Mouse (Mus musculus): ENCODE data around the gene Grid2.

DNA sequence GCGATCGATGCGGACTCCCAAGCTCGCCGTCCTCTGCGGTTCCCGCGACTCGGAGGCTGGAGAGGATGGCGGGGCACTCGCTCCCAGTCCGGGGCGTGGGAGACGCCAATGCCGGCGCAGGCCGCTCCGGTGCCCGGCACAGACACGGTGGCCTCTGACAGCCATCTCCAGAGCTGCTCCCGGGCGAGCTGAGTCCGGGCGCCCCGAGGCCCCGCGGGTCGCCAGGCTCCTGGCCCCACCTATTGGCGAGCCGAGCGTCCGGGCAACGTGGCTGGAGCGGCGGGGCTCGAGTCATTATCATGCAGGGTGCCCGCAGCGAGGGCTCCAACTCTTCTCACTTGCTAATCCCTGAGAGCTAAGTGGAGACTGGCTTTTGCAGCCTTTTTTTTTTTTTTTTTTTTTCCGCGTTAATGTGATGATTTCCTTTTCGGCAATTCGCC lies 1.8 kb downstream of the Grid2 start:
- no peak for TF ChIP-seq CTCF (IDR thresholded peaks at IDR 0.05; ENCODE audit: borderline replicate concordance, control insufficient read depth, extremely low read depth, insufficient read depth, low read length, poor library complexity)
- no peak for TF ChIP-seq POLR2A (IDR thresholded peaks at IDR 0.05; ENCODE audit: control insufficient read depth, extremely low read depth, insufficient read depth, low read length, poor library complexity)
